Mouse (Mus musculus) adipocyte (in vitro differentiated cells): ENCODE measurements around the gene Exosc5.

Source experiments
- DNase-seq: peaks from one replicate; pipeline ENCODE4 v3.0.0-alpha.2; 2016; ENCODE audit warnings: low spot score

Gene Exosc5

GRCm38 (mm10) chr7:25637099-25637498, 21.9 kb upstream of the Exosc5 start:
- no peak for DNase-seq

- DNase-seq = no peak
Measured at GRCm38 (mm10) chr7:25639754-25640153, 19.2 kb upstream of the Exosc5 start.

GRCm38 (mm10) chr7:25644136-25644535, 14.8 kb upstream of the Exosc5 start:
- no peak for DNase-seq

DNA sequence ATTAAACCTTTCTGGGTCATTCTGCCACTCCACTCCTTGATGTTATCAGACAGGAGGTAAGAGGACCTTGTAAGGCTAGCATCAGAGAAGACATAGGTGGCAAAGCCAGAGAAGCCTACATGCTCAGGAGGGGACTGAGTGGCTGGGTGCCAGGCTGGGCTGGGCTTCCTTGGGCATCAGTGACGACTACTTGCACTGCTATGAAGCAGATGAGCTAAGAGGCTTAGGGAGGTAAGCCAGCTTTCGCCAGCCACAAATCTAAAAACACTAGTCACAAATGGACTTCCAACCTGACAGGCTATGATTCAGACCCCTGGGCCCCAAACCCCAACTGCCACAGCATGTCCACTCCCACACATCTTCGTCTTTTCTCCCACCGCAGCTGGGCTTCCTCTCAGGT, 14.3 kb upstream of the Exosc5 start:
- DNase-seq = no peak

DNA sequence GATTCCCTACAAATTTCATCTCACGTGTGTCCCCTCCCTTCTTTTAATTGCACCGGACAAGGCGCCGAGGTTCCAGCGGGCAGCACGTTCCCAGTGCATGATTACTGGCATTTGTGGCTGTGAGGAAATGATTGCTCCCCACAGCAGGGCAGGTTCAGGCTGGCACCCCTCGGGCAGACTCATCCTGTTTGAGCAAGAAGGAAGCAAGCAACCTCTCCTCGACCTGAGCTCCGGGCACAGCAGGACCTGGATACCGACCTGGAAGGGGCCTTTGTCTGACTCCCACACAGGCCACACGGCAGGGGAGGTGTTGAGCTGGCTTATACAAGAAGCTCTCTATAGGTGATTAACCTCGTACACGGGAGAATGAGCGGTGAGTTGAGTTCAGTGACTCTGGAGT, 13.9 kb upstream of the Exosc5 start:
- DNase-seq = no peak

DNA sequence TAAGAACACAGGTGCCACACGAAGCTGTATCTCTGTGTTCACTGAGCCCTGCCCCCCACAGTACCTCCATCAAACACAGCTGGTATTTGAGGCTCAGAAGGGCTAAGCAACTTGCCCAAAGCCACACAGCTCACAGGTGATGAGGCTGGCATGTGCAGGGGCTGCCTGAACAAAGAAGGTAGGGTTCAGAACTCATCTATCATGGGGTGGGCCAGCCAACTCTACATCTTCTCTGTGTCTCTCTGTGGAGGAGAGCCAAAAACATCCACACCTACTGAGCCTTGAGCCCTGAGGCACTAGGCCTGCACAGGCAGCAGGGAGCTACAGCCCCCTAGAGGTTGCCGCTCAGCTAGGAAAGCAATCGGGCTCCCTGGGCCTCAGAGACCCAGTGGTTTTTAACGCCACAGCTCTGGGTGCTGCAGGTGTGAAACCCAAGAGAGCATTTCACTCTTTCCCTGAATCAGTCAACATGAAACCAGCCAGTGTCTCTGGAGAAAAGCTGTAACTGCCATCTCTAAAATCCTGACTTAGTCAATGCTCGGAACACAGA, 11.3 kb upstream of the Exosc5 start:
- no peak for DNase-seq

GRCm38 (mm10) chr7:25649839-25650238, 9.1 kb upstream of the Exosc5 start:
- peak; percentile 36 for DNase-seq

DNA sequence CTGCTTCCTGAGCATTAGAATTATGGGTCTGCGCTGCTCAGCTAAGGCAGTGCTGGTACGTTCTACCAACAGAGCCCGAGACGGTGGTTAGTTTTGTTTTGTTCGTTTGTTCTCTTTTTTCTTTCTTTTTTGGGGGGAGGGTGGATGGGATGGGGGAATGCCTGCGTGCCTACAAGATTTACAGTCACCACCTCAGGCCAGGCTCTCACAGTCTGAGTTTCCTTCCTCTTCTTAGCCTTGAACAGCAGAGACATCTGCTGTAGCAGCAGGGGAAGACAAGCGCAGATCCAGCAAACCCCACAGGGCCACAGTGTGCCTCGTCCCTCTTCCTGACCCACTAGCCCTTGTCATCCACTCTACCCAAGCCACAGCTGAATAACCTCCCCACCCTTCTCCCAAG, 7.7 kb upstream of the Exosc5 start:
- DNase-seq = no peak

DNA sequence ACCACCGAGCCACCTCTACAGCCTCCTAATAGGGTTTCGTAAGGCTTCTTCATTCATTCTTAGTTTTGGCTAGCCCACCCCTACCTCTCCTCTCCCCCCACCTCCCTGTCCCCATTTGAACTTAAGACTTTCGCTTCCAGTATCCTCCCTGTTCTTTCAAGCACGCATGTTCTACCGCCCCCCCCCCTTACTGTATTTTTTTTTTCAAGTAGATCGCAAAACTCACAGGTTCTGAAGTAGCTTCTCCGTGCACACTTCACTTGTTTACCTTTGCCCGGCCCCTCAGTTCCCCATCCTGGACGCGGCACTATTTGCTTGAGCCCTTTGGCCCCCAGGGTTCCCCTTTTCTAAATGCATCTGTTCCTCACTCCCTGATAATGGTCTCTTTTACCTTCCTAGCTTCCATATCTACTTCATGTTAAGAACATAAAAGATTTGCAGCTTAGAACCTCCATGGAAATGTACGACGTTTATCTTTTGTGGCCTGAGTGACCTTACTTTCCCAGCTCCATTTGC, 6.7 kb upstream of the Exosc5 start:
- no peak for DNase-seq

DNA sequence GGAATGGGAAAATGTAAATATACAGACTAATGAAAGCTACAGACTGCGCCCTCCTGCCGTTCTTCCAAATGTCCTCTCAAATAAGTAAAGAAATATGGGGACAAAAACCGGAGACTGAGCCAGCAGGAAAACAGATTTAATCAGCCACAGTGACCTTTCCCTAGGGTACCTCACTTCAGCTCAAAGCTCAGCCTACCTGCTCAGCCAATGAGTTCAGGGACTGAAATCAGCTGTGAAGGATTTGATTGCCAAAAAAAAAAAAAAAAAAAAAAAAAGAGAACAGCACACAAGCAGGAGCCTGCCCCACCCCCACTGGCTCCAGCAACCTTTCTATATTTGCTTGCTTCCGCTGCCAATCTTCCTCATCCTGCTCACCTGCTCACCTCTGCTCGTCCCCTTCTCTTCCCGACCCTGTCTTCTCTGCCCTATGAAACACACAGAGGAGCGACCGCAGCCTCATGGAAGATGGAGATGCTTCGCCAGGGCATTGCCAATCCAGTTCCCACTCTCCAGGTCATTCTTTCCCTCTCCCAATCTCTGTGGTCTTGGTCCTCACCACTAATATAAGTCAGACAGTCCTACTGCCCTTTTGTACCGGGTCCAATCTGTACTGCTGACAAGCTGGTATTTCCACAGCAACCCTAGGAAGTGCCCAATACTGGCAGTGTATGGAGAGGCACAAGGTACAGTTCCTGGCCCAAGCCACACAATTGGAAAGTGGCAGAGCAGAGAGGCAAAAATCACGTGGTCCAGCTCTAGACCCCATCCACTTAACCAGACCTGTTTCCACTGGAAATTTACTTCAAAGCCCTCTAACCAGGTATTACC, 3.1 kb upstream of the Exosc5 start:
- peak; percentile 17 for DNase-seq

- peak; percentile 59 for DNase-seq
Measured at GRCm38 (mm10) chr7:25657785-25658184, 1.2 kb upstream of the Exosc5 start.

DNA sequence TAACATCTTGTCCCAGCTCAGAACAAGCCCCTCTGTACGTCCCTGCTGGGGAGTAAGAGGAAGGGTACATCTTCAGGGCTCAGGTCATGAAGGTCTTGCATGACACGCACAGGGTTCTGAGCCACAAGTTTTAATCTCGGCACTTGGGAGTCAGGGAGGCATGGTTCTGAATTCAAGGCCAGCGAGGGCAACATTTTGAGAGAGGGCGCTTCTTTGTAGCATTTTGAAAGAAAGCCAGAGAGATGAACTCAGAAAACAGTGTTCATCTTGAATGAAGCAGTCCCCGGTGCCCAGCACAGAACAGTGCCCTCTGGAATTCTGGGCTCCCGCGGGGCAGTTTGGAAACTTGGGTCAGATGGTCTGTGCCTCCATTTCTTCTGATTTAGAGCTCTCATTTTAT, 7.4 kb downstream of the Exosc5 start:
- DNase-seq = no peak

DNA sequence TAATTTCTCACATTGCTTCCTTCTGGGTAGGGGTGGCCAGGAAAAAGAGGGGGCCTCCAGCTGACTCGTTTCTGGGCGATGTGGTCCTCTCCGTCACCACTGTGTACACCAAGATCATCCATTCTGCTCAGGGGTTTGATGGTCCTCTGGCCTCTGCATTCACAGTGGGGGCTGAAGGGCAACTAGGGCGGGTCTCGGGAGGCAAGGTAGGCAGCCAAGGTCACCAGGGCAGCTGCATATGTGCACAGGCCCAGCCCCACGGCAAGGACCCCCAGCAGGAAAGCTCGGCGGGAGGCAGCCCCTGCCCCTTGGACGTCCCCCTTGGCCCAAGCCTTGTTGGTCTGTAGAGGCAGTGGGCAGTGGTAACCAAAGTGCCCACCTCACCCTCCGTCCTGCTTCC, 10.2 kb downstream of the Exosc5 start:
- DNase-seq = no peak

DNA sequence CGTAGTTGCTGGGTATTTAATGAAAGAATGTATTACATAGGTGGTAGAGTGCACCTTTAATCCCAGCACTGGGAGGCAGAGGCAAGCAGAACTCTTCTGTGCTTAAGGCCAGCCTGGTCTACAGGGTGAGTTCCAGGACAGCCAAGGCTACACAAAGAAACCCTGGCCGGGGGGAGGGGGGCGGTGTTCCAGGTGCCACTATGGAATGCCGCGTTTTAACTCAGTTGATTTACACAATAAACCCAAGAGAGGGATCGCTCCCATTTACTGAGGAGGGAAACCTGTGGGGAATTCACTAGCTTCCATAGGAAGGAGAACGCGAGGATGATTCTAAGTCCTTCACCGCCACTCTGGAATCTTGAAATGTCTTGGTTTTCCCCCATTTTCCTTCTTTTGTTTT, 10.7 kb downstream of the Exosc5 start:
- DNase-seq = no peak

- no peak for DNase-seq
Measured at GRCm38 (mm10) chr7:25670096-25670495, 11.1 kb downstream of the Exosc5 start.

GRCm38 (mm10) chr7:25671686-25672085, 12.7 kb downstream of the Exosc5 start:
- DNase-seq = no peak

DNA sequence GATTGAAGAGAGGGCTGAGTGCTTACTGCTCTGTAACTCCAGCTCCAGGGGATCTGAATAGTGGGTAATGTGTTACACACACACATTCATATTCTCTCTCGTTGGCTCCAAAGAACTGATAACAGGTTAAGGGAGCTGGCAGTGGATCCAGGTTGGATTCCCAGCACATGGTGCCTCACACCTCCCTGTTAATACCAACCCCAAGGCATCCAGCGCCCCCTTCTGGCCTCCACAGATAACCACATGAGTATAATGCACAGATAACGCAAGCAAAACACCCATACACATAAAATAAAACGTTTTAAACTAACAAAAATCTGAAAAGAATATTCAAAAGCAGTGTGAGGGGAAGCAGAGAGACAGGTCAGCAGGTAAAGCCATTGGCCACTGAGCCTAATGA, 13.5 kb downstream of the Exosc5 start:
- DNase-seq = no peak

- no peak for DNase-seq
Measured at GRCm38 (mm10) chr7:25674297-25674696, 15.3 kb downstream of the Exosc5 start.

GRCm38 (mm10) chr7:25674719-25675300, 15.8 kb downstream of the Exosc5 start, which contains the start of gene Tmem91:
Gene Tmem91 (minus strand): TSS chr7:25675166.
- no peak for DNase-seq

DNA sequence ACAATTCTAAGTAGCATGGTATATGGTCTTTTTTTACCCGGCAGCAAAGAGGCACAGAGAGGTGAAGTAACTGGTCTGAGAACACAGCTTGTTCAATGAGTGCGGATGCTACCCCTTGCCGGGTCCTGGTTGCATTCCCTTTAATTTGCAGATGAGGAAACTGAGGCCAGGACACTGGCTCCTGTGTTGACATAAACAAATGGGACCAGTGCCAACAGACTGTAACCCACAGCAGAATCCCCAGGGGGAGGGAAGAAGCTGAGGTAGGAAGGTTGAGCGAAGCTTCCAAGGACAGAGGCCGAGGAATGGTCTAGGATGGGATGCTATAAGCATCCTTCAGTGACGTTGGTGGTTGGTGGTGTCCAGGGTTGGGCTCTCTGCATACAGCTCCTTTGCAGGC, 16.4 kb downstream of the Exosc5 start:
- no peak for DNase-seq

- DNase-seq = peak; percentile 89
Measured at GRCm38 (mm10) chr7:25676085-25676781, 17.3 kb downstream of the Exosc5 start.

DNA sequence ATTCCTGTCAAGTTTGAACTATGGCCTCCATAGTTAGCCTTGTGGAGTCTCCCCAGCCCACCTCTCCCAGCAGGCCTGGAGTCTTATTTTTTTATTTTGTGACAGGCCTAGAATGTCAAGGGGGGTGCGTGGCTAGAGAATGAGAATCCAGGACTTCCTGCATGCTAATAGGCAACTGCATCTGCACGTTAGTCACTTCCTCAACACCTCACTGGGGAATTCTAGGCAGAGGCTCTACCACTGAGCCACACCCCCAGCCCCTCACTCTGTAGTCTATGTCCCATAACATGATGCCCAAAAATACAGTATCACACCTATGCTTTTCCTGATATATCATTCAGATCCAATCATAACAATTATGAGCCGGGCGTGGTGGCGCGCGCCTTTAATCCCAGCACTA, 18.0 kb downstream of the Exosc5 start:
- no peak for DNase-seq

GRCm38 (mm10) chr7:25679971-25680370, 21.0 kb downstream of the Exosc5 start:
- DNase-seq = peak; percentile 47
